Mouse (Mus musculus) liver, embryonic 13.5 days (tissue): ENCODE measurements around the gene Sorcs2. TPM values are rescaled to one million over a fixed set of nuclear protein-coding genes. Genes with fewer than 3 reads are reported as not detected.

Experiments used
- ATAC-seq: fragments of 200-750 bp; cut with Nextera tagmentation; 2 replicates; pipeline ENCODE4 v1.8.0; 2017; ENCODE audit warnings: low read depth, mild to moderate bottlenecking, moderate number of reproducible peaks, moderate library complexity
- DNase-seq: peaks from one replicate; pipeline ENCODE4 v3.0.0; 2022
- H3K27ac ChIP-seq: fragments of 300-500 bp; sonication (generic); 2 replicates; pipeline ENCODE4 v1.5.1; 2015; ENCODE audit warnings: moderate library complexity, mild to moderate bottlenecking, inconsistent platforms
- H3K27me3 ChIP-seq: fragments of 300-500 bp; sonication (generic); 2 replicates; pipeline ENCODE4 v1.6.1; 2015; ENCODE audit warnings: mild to moderate bottlenecking, inconsistent platforms
- H3K36me3 ChIP-seq: fragments of 300-500 bp; sonication (generic); 2 replicates; pipeline ENCODE4 v1.6.1; 2015; ENCODE audit warnings: mild to moderate bottlenecking, inconsistent platforms
- H3K4me1 ChIP-seq: fragments of 300-500 bp; sonication (generic); replicated peaks from 2 replicates; pipeline ENCODE4 v1.6.1; 2015; ENCODE audit warnings: inconsistent platforms
- H3K4me2 ChIP-seq: fragments of 300-500 bp; sonication (generic); 2 replicates; pipeline ENCODE4 v1.6.1; 2015; ENCODE audit warnings: inconsistent platforms, mild to moderate bottlenecking, moderate library complexity
- H3K4me3 ChIP-seq: fragments of 300-500 bp; sonication (generic); replicated peaks from 2 replicates; pipeline ENCODE4 v1.5.1; 2015; ENCODE audit warnings: mild to moderate bottlenecking, inconsistent platforms
- H3K9ac ChIP-seq: fragments of 300-500 bp; sonication (generic); 2 replicates; pipeline ENCODE4 v1.6.1; 2015; ENCODE audit warnings: mild to moderate bottlenecking, inconsistent platforms
- H3K9me3 ChIP-seq: fragments of 300-500 bp; sonication (generic); replicated peaks from 2 replicates; pipeline ENCODE4 v1.6.1; 2016; ENCODE audit warnings: inconsistent platforms
- WGBS: fragments of 180-500 bp; shearing (Covaris S2); methylation state at CpG from one replicate; pipeline ENCODE4 v1.1.7; 2015; ENCODE audit not compliant: insufficient replicate concordance; 5-methylcytosine and 5-hydroxymethylcytosine counted together
- polyA plus RNA-seq: library from polyadenylated mRNA; unstranded; fragments of >200 nt; fragmentation: Nextera tagmentation; extraction: Ambion mirVana; gene quantifications from 2 replicates; pipeline ENCODE4 v1.2.1, GENCODE M21; 2015

Gene Sorcs2
- polyA plus RNA-seq, 1 experiment from 2014 or later: 0.47 TPM

- 65% methylated on average over 3 of the region's 3 CpGs for WGBS
Measured at GRCm38 (mm10) chr5:36135874-36136542, 261.9 kb downstream of the Sorcs2 start.

GRCm38 (mm10) chr5:36134302-36134701 lies 263.6 kb downstream of the Sorcs2 start:
- no peak overlapping the region for H3K4me3 ChIP-seq
- peaks cover 7% of the 10 kb centered on the region for H3K4me1 ChIP-seq
- DNase-seq (no peak), ATAC-seq (no peak)
- H3K27me3 ChIP-seq: no peaks in the 10 kb centered on the region
- H3K36me3 ChIP-seq: no peaks in the 10 kb centered on the region
- WGBS: 43% methylated on average over 6 of the region's 6 CpGs
- H3K9me3 ChIP-seq: no peaks in the 10 kb centered on the region
- H3K27ac ChIP-seq: no peak overlapping the region
- H3K9ac ChIP-seq: no peak overlapping the region
- no peak overlapping the region for H3K4me2 ChIP-seq

More at GRCm38 (mm10) chr5:36135874-36136542, 261.9 kb downstream of the Sorcs2 start:
- Histone ChIP-seq H3K27ac (no peak overlapping the region), H3K9ac (no peak overlapping the region), H3K9me3 (no peaks in the 10 kb centered on the region), H3K4me2 (no peak overlapping the region), H3K27me3 (no peaks in the 10 kb centered on the region), H3K4me1 (peaks cover 7% of the 10 kb centered on the region), H3K4me3 (no peak overlapping the region), H3K36me3 (no peaks in the 10 kb centered on the region)
- DNase-seq: no peak
- ATAC-seq: peak; percentile 29; the same call in 1 of the 2 replicates

GRCm38 (mm10) chr5:36133893-36134292 lies 264.0 kb downstream of the Sorcs2 start:
- WGBS: 39% methylated on average over 2 of the region's 2 CpGs
- Histone ChIP-seq H3K9ac (no peak overlapping the region), H3K27me3 (no peaks in the 10 kb centered on the region), H3K36me3 (no peaks in the 10 kb centered on the region), H3K9me3 (no peaks in the 10 kb centered on the region), H3K4me3 (no peak overlapping the region), H3K4me1 (peaks cover 7% of the 10 kb centered on the region), H3K27ac (no peak overlapping the region), H3K4me2 (no peak overlapping the region)
- ATAC-seq (no peak), DNase-seq (no peak)

GRCm38 (mm10) chr5:36130393-36131011 lies 267.4 kb downstream of the Sorcs2 start:
- Histone ChIP-seq H3K27me3 (no peaks in the 10 kb centered on the region), H3K4me3 (no peak overlapping the region), H3K27ac (no peak overlapping the region), H3K36me3 (no peaks in the 10 kb centered on the region), H3K4me1 (no peaks in the 10 kb centered on the region), H3K4me2 (no peak overlapping the region), H3K9ac (no peak overlapping the region), H3K9me3 (no peaks in the 10 kb centered on the region)
- ATAC-seq (no peak), DNase-seq (no peak)
- 36% methylated on average over 8 of the region's 8 CpGs for WGBS

- no peaks in the 10 kb centered on the region for H3K4me1 ChIP-seq
- H3K27me3 ChIP-seq: no peaks in the 10 kb centered on the region
- H3K9ac ChIP-seq: no peak overlapping the region
- ATAC-seq (no peak), DNase-seq (no peak)
- no peak overlapping the region for H3K27ac ChIP-seq
- H3K4me2 ChIP-seq: no peak overlapping the region
- no peaks in the 10 kb centered on the region for H3K9me3 ChIP-seq
- H3K4me3 ChIP-seq: no peak overlapping the region
- WGBS: 50% methylated on average over 2 of the region's 2 CpGs
- no peaks in the 10 kb centered on the region for H3K36me3 ChIP-seq
Measured at GRCm38 (mm10) chr5:36129661-36130060, 268.3 kb downstream of the Sorcs2 start.

DNA sequence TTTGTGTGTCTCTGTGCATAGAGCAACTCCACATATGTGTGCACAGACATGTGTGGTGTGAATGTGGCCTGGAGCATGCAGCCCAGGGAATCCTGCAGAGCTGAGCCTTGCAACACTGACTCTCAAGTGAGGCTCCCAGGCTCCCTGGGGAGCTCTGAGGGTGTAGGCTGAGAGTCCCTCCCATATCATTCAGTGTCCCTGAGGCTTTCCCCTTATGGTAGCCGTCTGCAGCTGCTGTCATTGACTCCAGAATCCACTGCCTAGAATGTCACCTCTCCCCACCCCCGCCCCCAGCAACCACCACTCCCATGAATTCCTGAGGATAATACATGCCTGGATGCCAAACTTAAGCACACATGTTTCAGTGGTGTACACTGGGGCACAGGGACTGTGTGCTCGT lies 269.4 kb downstream of the Sorcs2 start:
- Histone ChIP-seq H3K4me1 (no peaks in the 10 kb centered on the region), H3K9me3 (no peaks in the 10 kb centered on the region), H3K9ac (no peak overlapping the region), H3K27me3 (no peaks in the 10 kb centered on the region), H3K36me3 (no peaks in the 10 kb centered on the region), H3K27ac (no peak overlapping the region), H3K4me3 (no peak overlapping the region), H3K4me2 (no peak overlapping the region)
- ATAC-seq (no peak), DNase-seq (no peak)
- WGBS: 37% methylated on average over 3 of the region's 3 CpGs

DNA sequence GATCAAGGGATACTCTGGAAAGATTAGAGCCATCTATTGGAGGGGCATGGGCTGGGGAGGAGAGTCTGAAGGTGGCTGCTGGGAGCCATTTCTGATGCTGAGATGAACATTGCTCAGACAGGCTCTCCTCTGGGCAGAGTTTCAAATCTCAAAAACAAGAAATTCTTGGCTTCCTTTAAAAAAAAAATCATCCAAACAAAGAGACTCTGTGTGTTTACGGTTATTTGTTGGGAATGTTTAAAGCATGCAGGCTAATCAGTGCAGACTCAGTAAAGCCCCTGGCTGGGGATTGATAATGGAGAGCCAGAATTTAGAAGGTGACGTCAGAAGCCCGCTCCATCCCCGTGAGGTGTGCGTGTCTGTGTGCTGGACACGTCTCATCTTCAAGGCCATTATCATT lies 272.9 kb downstream of the Sorcs2 start:
- Histone ChIP-seq H3K36me3 (no peaks in the 10 kb centered on the region), H3K27me3 (no peaks in the 10 kb centered on the region), H3K4me3 (no peak overlapping the region), H3K27ac (no peak overlapping the region), H3K4me1 (0 out of 2 replicates have a peak, but pooled peaks cover 4% of the 10 kb centered on the region), H3K9me3 (no peaks in the 10 kb centered on the region), H3K9ac (no peak overlapping the region), H3K4me2 (no peak overlapping the region)
- no peak for DNase-seq
- WGBS: 77% methylated on average over 6 of the region's 6 CpGs
- ATAC-seq: no peak

DNA sequence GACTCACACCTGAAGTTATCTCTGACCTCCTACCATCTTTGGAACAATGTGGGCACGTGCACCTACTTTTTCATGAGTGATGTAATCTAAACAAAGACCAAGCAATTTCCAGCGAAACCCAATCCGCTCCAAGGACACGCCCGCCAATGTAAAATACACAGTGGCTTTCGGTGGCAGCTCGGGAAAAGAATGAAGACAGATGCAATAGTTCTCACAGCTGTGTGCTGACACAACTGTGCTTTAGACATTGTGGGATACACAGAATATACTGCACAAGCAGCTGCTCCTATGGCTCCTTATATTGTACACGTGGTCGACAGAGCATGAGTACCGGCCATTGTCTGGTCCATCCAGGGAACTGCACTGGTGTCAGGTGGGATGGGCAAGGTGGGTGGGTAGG lies 275.0 kb downstream of the Sorcs2 start:
- H3K36me3 ChIP-seq: no peaks in the 10 kb centered on the region
- no peak overlapping the region for H3K4me2 ChIP-seq
- ATAC-seq (no peak), DNase-seq (no peak)
- H3K27ac ChIP-seq: no peak overlapping the region
- H3K4me1 ChIP-seq: 0 out of 2 replicates have a peak, but pooled peaks cover 4% of the 10 kb centered on the region
- H3K9ac ChIP-seq: no peak overlapping the region
- no peaks in the 10 kb centered on the region for H3K27me3 ChIP-seq
- no peak overlapping the region for H3K4me3 ChIP-seq
- 70% methylated on average over 10 of the region's 10 CpGs for WGBS
- no peaks in the 10 kb centered on the region for H3K9me3 ChIP-seq

GRCm38 (mm10) chr5:36120931-36121341 lies 277.0 kb downstream of the Sorcs2 start:
- ATAC-seq (no peak), DNase-seq (no peak)
- no peak overlapping the region for H3K4me2 ChIP-seq
- H3K4me3 ChIP-seq: no peak overlapping the region
- H3K9ac ChIP-seq: no peak overlapping the region
- H3K27ac ChIP-seq: no peak overlapping the region
- no peaks in the 10 kb centered on the region for H3K36me3 ChIP-seq
- H3K9me3 ChIP-seq: no peaks in the 10 kb centered on the region
- H3K27me3 ChIP-seq: no peaks in the 10 kb centered on the region
- WGBS: 45% methylated on average over 3 of the region's 3 CpGs
- 0 out of 2 replicates have a peak, but pooled peaks cover 4% of the 10 kb centered on the region for H3K4me1 ChIP-seq

GRCm38 (mm10) chr5:36118061-36118460 lies 279.9 kb downstream of the Sorcs2 start:
- 42% methylated on average over 5 of the region's 5 CpGs for WGBS
- ATAC-seq: no peak
- H3K4me1 ChIP-seq: 0 out of 2 replicates have a peak, but pooled peaks cover 4% of the 10 kb centered on the region

DNA sequence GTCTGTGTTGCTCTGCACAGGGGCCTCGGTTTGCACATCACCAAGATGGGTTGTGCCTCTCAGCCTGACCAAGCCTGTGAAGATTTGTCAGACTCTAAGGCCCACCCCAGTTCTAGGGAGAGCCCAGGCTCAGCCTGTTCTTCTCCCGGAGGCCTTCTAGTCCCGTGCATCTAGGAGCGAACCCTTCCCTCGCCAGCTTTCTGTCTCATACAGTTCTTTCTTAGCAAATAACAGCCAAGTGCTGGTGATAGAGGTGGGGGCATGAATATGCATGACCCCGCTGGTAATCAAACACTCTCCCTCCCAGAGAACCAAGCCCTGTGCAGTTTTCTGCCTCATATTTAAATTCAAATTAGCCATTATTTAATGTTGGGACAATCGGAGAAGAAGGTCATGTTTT lies 282.4 kb downstream of the Sorcs2 start:
- Histone ChIP-seq H3K27me3 (no peaks in the 10 kb centered on the region), H3K36me3 (no peaks in the 10 kb centered on the region), H3K9ac (no peak overlapping the region), H3K27ac (no peak overlapping the region), H3K4me2 (no peak overlapping the region), H3K4me1 (no peaks in the 10 kb centered on the region), H3K9me3 (no peaks in the 10 kb centered on the region), H3K4me3 (no peak overlapping the region)
- 55% methylated on average over 7 of the region's 7 CpGs for WGBS
- DNase-seq (no peak), ATAC-seq (no peak)

More at GRCm38 (mm10) chr5:36118061-36118460, 279.9 kb downstream of the Sorcs2 start:
- no peaks in the 10 kb centered on the region for H3K36me3 ChIP-seq
- H3K27ac ChIP-seq: no peak overlapping the region
- no peak overlapping the region for H3K4me3 ChIP-seq
- no peak overlapping the region for H3K4me2 ChIP-seq
- no peak for DNase-seq
- no peak overlapping the region for H3K9ac ChIP-seq
- no peaks in the 10 kb centered on the region for H3K9me3 ChIP-seq
- no peaks in the 10 kb centered on the region for H3K27me3 ChIP-seq

GRCm38 (mm10) chr5:36113696-36114095 lies 284.2 kb downstream of the Sorcs2 start:
- Histone ChIP-seq H3K27ac (no peak overlapping the region), H3K4me3 (no peak overlapping the region), H3K27me3 (no peaks in the 10 kb centered on the region), H3K4me1 (no peaks in the 10 kb centered on the region), H3K36me3 (no peaks in the 10 kb centered on the region), H3K4me2 (no peak overlapping the region), H3K9me3 (no peaks in the 10 kb centered on the region), H3K9ac (no peak overlapping the region)
- WGBS: 38% methylated on average over 2 of the region's 2 CpGs
- DNase-seq (no peak), ATAC-seq (no peak)
